Mouse (Mus musculus) cerebellum, postnatal 10 days (tissue): ENCODE measurements around the gene Gm5105.

Source experiments
- DNase-seq, 2 experiments: peaks; one replicate each; pipeline ENCODE4 v3.0.0; 2021; ENCODE audit warnings: mixed read lengths in 2 of 2

The Gm5105 gene

DNA sequence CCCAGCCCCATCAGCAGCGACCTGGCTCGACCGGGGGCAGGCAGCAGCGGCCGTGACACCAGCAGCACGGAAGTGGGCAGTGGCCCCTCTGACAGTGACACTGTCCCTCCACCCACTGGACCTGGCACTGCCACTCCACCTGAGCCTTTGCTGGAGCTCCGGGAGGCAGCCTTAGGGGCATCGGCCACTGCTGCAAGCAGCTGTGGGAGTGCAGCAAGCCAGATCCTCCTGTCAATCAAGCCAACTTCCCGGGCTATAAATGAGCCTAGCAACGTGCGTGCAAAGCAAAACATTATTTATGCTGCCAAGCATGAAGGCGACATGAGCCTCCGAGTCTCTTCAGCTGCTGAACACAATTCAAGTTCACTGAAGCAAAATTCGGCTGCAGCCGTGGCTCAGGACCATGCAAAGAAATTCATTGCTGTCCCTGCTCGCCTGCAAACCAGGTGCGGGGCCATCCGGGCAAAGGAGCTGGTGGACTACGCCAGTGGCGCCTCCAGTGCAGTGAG lies 786 bp downstream of the Gm5105 start:
- peak; percentile 34 to 39 for DNase-seq

DNA sequence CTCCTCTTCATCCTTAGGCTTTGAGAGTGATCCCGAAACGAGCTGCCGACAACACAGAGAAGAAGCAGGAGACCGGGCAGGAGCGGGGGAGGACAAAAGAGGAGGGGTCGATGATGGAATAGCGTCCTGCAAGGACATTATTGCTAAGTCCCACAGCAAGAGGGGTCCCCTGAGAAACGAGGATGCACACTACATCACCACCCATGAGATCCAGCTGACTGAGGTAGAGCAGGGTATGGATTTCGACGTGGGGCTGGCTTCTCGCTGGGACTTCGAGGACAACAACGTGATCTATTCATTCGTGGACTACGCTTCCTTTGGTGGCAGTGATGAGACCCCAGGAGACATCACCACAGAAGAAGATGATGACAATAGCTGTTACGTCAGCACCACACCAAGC lies 1.3 kb downstream of the Gm5105 start:
- DNase-seq = peak in 1 of 2 experiments; percentile 16

DNA sequence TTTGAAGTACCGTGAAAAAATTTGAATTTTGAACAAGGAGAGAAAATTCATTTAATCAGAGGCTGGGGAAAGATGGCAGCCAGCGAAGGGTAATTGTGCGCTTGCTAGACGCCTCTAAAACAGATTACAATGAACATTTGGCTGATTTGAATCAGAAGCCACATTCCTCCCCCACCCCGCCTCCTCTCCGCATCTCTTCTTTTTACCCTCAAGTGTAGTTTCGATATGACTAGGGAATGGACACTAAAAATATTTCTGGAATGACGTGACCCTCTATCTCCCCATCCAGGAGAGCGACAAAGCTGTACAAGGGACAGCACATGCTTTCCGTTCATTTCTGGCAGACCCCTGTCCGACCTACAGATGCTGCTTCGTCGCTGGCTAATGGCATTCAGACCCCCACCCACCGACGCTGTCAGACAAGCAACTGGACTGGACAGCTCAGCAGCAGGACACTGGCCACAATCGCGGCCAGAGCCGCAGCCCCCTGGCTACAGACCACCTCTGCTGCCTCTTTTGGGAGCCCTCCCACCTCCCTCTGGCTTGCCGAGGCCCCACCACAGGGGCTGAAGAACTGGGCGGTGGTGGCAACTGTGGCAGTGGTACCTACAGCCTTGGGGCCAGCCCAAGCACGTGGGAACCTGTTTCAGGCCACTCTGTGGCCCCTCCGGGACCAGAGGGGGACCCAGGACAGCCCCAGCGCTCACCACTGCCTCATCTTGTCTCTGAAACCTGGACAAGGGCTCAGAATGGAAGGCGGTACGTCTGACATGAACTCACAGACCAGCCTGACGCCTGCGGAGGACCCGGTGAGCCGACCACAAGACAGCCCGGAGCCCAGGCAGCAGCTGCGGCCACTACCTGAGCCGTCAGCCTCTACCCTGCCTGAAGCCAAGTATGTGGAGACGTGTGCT lies 2.2 kb downstream of the Gm5105 start, which contains the start of gene 1110002E22Rik:
1110002E22Rik (plus strand) TSS at position 321 of the 914 bp plus-strand sequence.
- DNase-seq = peak in 1 of 2 experiments; percentile 23

DNA sequence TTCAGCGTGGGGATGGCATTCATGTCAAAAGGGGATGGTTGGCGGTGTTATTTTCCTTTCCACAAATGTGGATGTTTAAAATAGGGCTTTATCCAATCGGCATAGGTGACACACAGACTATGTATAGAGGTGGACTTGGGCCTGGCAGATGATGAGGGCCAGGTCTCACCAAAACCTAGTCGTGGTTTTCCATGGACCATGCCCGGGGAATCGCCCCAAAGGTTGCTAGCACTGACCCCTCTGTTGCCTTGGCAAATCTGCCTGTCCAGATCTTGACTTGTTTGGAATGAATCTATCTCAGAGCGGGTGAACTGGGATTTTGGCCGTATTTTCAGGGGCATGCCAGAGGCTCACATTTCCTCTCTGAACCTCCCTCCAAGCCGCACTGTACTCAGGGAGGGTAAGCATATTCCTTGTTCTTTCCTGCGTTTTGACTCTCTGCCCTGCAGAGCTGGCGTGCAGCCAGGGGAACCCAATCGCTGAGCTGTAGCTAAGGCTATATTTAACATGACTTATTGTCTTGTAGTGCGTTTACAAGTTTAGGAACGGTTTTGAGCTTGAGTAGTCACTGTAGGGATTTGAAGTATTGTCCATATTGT lies 3.4 kb downstream of the Gm5105 start:
- DNase-seq = peak; percentile 79 to 83

DNA sequence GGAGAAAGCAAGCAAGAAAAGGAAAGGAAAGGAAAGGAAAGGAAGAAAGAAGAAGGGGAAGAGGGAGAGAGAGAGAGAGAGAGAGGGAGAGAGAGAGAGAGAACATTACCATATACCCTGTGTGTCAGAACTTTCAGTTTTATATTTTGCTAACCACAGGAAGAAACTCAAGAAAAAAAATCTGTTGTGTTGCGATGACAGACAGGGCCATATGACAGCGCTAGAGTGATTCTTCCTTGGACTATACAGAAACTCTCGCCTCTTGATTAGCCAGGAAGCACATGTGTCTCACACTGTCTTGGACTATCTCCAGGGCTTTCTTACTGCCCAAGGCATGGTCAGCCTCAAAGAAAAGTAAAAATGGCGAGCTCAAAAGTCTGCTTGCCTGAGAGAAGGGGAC lies 4.5 kb downstream of the Gm5105 start:
- peak in 1 of 2 experiments; percentile 26 for DNase-seq

DNA sequence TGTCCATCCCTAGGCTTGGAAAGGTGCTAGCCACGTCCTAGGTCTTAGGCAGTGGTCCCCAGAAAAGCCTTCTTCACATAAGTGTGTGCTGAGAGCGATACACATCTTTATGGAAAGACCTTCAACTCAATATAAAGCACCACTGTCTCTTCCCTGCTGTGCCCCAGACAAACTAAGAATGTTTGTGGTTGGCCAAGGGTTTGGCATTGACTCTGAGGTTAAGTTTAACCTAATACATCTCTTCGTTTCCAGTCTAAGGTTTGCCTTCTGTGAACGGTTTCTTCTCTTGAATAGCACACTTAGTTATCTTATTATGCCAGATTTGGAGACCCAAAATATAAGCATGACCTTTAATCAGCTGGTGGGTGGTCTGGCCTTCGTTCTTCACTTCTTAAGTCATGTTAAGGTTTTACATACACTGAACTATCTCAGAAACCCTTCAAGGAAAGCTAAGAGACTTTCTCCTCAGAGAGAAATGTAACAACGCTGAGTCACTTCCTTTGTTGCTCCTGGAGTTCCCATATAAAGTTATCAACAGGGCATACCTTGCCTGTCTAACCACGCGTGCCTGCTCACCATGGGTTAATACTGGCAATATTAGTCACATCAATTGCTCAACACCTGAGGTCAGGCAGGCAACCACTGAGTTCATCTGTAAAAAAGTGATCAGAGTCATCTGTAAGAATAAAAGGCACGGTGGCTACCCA lies 5.8 kb downstream of the Gm5105 start:
- DNase-seq = no peak

DNA sequence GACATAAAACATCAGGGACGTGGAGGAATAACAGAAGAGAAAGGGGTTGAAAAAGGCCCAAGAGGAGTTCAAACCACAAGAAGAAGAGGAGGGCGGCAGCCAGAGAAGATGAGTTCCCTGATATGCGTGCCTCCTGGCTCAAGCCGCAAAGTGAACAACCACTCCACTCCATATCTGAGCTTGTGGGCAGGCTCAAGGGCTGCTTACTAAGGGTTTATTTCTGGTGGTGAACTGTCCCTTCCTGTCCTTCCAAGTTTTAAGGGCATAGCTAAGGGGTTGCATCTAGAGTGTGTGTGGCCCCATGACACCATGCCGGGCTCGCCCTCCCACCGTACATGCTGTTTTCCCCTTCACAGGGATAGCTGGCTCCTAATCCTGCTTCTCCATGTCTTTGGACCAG lies 6.8 kb downstream of the Gm5105 start:
- DNase-seq = peak in 1 of 2 experiments; percentile 28

DNA sequence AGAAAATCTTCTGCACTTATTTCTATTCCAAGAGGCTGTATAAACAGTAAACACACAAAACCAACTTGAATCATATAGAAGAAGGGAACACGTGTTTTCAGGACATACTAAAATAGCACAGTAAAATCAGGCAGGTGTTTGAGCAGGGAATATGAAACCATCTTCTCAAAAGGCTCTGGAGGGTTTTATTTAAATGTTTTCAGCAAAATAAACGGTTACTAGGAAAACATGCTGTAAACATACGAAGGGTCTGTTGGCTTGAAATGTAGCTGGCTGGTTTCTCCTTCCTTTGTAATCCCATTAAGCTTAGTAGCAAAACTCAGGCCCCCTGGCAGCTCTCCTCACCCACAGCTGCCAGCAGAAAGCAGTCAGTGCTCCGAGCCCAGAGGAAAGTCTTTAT lies 9.0 kb downstream of the Gm5105 start:
- DNase-seq = peak in 1 of 2 experiments; percentile 22

DNA sequence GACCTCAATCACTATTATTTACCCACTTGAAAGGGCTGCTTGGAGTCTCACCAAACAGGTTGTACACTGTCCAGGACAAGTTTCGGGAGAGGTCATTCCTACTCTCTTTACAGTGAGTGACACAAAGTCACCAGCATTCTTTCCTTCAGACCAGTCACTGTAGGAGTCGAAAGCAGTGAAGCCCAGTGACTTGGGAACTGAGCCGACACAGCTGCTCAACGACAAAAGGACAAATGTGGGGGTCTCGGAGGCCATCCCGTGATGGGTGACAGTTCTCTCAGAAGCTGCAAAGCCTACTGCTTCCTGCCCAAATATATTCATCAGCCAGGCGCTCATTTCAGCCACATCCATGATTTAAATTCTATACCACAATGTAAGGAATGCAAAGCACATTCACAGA lies 10.2 kb downstream of the Gm5105 start:
- DNase-seq = no peak

DNA sequence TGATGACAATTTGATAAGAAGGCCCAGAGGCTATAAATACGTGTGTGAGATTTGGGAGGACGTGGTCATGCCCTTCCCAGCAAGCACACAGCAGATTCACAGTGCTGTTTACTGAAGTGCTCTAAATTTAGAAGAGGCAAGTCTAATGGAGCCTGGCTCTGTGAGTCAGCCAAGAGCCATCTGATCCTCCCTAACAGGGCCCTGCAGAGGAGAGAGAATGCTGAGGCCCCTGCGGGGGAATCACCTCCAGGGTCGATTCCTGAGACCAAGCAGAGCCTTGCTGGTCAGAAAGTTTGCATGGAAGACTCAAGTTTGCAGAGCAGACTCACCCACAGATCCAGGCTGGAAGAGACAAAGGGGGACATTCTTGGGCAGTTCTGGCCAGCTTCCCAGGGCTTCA lies 13.2 kb downstream of the Gm5105 start:
- DNase-seq = peak; percentile 31 to 43

DNA sequence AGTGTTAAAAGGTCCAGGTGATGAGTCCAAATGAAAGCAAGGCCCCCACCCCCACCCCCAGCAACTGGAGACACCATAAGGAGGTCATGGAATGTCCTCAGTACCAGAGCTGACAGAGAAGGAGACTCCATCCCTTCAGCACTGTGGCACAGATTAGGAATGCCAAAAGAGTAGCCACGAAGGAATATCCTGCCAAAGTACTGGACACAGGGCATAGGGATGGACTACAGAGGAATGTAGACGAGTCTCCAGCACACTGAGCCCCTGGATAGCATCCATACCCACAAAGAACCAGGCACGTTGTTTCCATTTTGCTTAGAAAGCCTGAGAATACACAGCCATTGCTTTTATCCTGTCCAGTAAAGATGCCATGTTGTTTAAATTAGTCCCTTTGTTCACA lies 15.8 kb downstream of the Gm5105 start:
- DNase-seq = no peak

DNA sequence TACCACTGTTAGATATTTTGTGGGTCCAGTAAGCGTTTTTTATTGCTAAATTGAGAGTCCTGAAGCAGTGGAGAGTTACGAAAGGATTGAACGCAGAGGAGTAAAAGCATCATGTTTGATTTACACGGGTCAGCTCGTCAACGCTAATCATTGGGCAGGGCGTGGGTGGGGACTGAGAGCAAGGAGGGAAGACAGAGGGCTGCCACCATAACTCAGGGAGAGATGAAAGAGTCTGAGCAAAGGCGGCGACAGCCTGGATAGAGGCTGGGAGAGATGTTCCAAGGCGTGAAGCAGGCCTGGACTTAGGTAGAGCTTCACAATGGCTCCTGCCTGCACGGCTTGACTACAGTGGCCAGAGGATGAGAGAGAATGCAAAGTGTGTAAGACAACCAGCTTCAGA lies 16.4 kb downstream of the Gm5105 start:
- no peak for DNase-seq

DNA sequence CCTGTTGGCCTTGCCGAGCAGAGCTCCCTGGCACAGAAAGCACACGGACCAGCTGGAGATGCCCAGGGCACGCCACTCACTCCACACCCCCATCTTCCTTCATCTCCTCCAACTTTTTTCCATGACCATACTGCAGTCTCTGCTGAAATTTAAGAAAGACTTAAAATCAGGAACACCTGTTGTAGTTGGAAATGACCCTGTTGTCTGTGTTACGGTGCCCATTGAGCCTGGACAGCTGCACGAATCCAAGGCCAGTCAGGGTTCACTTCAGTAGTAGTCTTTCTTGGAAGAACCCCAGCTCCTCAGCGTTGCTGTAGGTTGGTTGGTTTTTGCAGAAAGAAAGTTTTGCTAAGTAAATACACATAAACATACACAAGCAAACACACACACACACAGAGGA lies 17.6 kb downstream of the Gm5105 start:
- DNase-seq = no peak

DNA sequence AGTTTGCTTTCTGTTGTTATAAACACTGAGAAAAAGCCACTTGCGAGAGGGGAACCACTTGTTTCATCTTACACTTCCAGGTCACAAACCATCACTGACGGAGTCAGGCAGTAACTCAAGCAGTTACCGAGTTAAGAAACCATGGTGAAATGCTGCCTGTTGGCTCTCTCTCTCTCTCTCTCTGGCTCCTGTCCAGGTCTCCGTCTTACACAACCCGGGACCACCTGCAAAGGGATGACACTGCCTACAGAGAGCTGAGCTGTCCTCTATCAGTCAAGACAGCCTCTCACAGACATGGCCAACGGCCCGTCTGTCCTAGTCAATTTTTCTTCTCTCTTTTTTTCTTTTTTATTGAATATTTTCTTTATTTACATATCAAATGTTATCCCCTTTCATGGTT lies 23.9 kb downstream of the Gm5105 start:
- DNase-seq = peak; percentile 64 to 65

DNA sequence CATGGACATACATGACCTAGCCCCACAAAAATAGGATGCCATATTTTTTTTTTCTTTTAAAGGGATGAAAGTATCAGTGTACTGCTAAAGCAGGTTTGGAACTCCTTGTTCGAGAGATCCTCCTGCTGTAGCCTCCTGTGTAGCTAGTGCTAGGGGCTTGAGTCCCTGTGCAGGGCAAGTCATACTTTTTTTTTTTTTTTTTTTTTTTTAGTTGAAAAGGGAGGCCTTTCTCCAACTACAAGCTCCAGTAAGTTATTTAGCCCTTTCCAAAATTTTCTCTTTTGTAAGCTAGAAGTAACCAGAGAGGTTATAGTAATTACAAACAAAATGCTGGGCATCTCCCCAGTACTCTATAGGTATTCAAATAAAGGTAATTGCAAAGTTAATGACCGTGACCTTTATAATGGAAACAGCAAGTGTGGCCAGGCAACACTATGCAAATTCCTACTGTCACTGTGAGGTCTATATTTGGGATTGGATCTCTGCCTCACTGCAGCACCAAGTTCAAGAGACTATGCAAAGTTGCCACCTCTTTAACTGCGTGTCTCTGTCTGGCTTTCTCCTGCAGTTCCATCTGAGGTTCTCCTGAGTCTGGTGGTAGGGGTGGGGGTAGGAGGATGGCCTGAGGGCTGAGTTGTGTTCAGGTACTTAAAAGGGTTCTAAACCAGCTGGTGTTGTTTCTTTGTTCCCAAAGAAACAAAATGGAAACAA lies 25.4 kb downstream of the Gm5105 start:
- DNase-seq = no peak

DNA sequence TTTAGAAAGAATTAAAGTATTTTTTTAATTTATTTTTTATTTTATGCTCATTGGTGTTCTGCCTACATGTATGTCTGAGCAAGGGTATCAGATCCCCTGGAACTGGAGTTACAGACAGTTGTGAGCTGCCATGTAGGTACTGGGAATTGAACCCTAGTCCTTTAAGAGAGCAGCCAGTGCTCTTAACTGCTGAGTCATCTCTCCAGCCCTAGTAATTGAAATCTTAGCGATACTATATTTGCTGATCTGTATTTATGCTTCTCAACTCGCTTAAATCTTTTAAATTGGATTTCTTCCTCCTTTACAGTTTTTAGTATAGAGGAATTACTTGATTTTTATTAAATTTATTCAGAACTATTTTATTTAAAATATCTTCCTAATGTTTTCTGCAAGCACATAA lies 26.2 kb downstream of the Gm5105 start:
- DNase-seq = no peak

DNA sequence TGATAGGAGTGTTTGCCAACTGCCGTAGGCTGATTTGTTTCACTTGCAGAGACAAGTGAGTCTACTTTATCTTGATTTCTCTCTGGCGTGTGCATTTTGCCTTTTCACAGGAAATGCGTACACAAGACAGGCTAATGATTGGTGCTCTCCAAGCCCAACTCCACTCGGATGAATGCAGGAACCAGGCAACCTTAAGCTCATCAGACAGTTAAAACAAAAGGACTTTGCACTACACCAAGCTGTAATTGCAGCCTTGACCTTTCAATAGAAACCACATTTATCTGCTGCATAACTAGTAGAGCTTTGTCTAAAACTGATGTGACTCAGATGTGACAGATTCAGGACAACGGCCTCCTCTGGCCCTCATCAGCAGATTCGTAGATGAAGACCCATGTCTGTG lies 33.2 kb downstream of the Gm5105 start:
- DNase-seq = no peak

DNA sequence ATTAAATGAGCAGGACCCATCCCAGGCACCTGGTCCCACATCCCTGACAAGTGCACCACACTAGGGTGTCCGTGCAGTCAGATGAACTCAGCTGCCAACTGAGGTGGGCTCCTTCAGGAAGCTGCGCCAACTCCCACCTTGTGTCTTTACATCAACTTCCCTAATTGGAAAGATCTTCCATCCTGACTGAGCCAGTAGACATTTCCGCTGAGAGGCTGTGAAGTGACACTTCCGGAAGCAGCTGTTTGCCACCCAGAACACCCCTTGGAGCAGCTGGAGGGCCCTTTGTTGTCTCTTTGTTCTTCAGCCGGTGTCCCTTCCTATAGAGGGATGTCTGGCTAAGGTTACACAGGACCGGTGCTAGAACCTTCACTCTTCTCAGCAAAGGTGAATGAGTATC lies 36.6 kb downstream of the Gm5105 start:
- no peak for DNase-seq

DNA sequence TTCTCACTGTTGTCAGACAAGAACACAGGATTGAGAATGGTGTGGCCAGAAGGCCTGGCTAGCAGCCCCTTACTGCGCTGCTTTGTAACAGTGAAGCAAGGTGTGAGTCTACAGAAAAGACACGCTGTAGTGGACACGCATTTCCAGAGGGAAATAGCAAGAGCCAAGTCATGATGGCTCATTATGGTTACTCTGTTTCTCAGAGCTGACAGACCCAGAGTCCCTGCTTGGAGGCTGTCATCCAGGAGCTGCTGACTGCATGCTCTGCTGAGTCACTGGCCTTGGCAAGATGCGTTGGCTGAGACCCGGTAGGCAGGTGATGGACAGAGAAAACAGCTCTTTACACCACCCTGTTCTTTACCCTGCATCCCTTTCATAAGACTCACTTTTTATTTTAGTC lies 37.8 kb downstream of the Gm5105 start:
- DNase-seq = peak; percentile 86 to 90

DNA sequence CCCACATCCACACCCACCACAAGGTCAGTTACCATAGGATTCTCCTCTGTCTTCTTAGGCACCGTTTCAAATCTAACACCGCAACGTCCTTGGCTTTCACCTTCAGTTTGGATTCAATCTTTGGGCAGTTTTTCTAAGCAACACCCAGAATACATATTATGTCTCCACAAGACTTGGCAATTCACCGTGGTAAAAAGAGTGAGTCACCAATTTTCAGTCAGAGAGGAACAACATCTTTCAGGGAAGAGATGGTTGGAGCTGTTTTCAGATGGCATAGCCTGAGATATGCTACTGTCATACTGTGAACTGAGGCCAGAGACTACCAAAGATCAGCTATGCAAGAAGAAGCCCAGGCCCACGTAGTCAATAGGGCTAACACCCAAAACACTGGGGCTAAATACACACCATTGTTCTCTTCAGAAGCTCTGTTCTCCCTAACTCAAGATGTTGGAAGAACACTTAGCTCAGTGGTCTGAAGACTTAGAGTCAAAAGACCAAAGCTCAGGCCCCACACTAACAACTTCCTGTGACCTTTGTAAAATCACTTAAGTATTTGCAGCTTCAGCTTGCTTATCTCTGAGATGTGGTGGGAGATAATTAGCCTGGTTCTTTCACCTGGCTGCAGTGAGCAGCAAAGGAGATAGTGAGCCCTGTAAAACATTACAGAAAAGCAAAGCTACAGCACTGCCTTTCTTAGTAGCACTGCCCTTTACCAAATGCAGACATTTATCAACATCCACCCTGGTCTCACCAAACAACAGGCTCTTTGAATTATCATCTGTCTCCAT lies 39.4 kb downstream of the Gm5105 start:
- DNase-seq = no peak

DNA sequence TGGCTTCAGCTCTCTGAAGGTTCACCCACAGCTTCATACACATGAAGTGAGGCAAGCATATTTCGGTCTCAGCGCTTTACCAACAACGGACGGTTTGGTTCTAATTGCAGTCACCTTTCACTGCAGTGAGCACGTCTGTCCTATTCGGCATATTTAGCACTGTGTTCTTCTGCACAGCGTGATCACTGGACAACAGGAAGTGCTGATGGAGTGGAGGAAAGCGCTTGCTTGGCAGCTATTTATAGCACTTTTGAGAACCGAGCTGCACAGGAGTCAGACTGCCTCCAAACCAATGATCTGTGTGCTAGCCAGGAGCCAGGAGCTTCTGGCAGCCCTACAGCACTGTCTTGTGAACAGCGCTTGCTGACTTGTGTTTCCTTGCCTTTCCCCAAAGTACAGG lies 40.9 kb downstream of the Gm5105 start:
- DNase-seq = peak; percentile 88 to 93

DNA sequence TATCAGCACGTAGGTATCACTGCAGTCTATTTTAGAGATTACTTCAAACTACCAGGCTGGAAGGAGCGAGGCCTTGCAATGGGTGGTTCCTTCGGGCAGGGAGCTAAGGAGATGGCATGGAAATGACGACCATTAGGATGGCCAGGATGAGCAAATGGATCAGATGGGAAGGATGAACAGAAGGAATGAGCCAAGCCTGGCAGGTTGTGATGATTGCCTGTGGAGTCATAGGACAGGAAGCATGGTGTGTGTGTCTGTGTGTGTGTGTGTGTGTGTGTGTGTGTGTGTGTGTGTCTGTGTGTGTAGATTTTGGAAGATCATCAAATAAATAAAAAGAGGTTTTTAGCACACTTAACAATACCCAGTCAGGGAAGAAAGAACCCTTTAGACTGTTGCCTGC lies 44.5 kb downstream of the Gm5105 start:
- DNase-seq = peak; percentile 60 to 63
